Mouse (Mus musculus): ENCODE measurements at regions not wholly inside any gene's neighbourhood (a gene's known extent, or its start where the extent isn't known, plus 50 kb on each side); places are given as distances from the start of the nearest gene placed in this dataset.

DNA sequence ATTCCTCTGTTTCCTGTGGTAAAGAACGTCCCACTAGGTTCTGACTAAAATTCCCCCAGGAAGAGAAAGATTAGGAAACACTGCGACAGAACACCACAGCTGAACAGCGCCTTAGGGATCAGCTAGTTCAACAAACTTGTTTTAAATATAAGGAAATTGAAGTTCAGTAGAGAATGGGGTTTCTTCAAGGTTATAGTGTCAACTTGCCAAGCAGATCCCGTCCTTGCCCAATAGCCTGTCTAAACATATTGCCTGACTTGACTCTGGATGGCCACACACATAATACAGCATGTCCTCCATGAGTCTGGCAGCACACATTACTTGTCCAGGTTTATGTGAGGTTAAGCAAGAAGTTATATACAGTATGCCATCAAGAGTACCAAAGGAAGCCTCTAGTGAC lies 135.4 kb upstream of the Bcl6 start:
- no peaks in the 10 kb centered on the region for H3K9me3 ChIP-seq (ENCODE audit: control insufficient read depth, low read length)
- H3K4me1 ChIP-seq (replicated peaks; ENCODE audit: control insufficient read depth, insufficient read depth): no peaks in the 10 kb centered on the region
- no peaks in the 10 kb centered on the region for H3K27me3 ChIP-seq (ENCODE audit: control insufficient read depth, insufficient read depth, low read length)
- no peak overlapping the region for H3K9ac ChIP-seq (ENCODE audit: low read length)
- H3K4me3 ChIP-seq (ENCODE audit: low read depth, low read length): no peak overlapping the region
- TF ChIP-seq EP300 (optimal IDR thresholded peaks at IDR 0.05) (no peak), CTCF (IDR thresholded peaks at IDR 0.05; ENCODE audit: low read depth) (no peak)
- 64% methylated on average over 4 of the region's 4 CpGs for WGBS
- H3K27ac ChIP-seq (replicated peaks): no peak overlapping the region
- no peak for DNase-seq (ENCODE audit: low spot score)
- no peak for ATAC-seq (ENCODE audit: low FRiP score, low TSS enrichment)
- no peak overlapping the region for H3K4me2 ChIP-seq (replicated peaks; ENCODE audit: low read depth)
- H3K36me3 ChIP-seq (ENCODE audit: control insufficient read depth, insufficient read depth, low read length): no peaks in the 10 kb centered on the region

DNA sequence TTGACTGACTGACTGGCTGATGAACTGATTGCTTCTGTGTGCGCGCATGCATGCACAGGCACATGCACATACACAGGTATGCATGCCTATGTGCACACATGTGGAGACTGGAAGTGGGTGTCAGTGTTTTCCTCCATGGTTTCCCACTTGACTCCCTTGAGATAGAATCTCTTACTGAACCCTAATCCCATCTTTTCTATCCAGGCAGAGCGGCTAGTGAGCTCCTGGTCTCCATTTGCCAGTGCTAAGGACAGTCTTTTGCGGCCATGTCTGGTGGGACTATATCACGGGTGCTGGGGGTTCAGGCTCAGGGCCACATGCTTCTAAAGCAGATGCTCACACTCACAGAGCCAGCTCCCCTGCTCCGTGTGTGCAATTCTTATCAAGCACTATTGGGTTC lies 133.0 kb upstream of the Bcl6 start:
- ATAC-seq (ENCODE audit: low FRiP score, low TSS enrichment): no peak
- Histone ChIP-seq H3K27ac (replicated peaks) (no peak overlapping the region), H3K36me3 (ENCODE audit: control insufficient read depth, insufficient read depth, low read length) (no peaks in the 10 kb centered on the region), H3K4me3 (ENCODE audit: low read depth, low read length) (no peak overlapping the region), H3K4me1 (replicated peaks; ENCODE audit: control insufficient read depth, insufficient read depth) (no peaks in the 10 kb centered on the region), H3K9ac (ENCODE audit: low read length) (no peak overlapping the region), H3K9me3 (ENCODE audit: control insufficient read depth, low read length) (no peaks in the 10 kb centered on the region), H3K4me2 (replicated peaks; ENCODE audit: low read depth) (no peak overlapping the region), H3K27me3 (ENCODE audit: control insufficient read depth, insufficient read depth, low read length) (no peaks in the 10 kb centered on the region)
- TF ChIP-seq EP300 (optimal IDR thresholded peaks at IDR 0.05) (no peak), CTCF (IDR thresholded peaks at IDR 0.05; ENCODE audit: low read depth) (no peak)
- no peak for DNase-seq (ENCODE audit: low spot score)
- WGBS: 94% methylated on average over 6 of the region's 6 CpGs

DNA sequence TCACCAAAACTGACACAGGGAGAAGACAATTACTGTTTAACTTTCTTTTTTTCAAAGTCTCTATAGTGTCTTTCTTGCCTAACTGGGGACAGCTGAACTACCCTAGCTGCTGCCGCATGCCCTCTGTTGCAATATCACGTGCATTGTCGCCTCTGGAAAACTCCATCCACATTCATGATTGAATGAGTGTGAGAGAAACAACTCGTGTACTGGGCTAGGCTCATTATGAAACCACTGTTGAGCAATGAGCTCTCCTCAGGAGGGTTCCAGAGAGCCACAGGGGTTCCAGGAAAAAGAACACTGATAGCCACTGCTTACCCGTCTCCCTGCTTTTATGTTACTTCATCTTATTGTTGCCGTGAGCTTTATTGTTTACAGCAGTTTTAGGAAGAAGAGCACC lies 132.2 kb upstream of the Bcl6 start:
- ATAC-seq (ENCODE audit: low FRiP score, low TSS enrichment) (no peak), DNase-seq (ENCODE audit: low spot score) (no peak)

DNA sequence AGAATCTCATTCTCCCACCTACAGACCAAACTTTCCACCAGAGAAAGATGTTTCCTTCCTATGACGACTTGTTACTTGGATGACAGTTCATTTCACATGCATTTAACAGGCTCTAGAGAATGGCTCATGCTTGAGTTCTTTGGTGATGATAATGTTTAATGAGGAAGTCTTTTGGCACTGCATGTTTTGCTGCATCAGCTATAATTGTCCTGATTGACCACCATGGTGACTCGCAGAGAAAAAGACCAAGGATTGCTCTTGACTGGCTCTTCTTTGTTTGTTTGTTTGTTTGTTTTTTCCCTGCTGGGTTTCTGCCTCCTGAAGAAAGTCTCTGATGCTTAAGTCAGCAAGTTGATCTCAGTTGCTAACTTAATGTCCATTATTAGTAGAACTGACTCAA lies 129.8 kb upstream of the Bcl6 start:
- no peak overlapping the region for H3K27ac ChIP-seq (replicated peaks)
- no peaks in the 10 kb centered on the region for H3K9me3 ChIP-seq (ENCODE audit: control insufficient read depth, low read length)
- no peaks in the 10 kb centered on the region for H3K4me1 ChIP-seq (replicated peaks; ENCODE audit: control insufficient read depth, insufficient read depth)
- TF ChIP-seq CTCF (IDR thresholded peaks at IDR 0.05; ENCODE audit: low read depth) (no peak), EP300 (optimal IDR thresholded peaks at IDR 0.05) (no peak)
- no peaks in the 10 kb centered on the region for H3K36me3 ChIP-seq (ENCODE audit: control insufficient read depth, insufficient read depth, low read length)
- ATAC-seq (ENCODE audit: low FRiP score, low TSS enrichment) (no peak), DNase-seq (ENCODE audit: low spot score) (no peak)
- 78% methylated on average over 2 of the region's 2 CpGs for WGBS
- H3K9ac ChIP-seq (ENCODE audit: low read length): no peak overlapping the region
- no peaks in the 10 kb centered on the region for H3K27me3 ChIP-seq (ENCODE audit: control insufficient read depth, insufficient read depth, low read length)
- no peak overlapping the region for H3K4me2 ChIP-seq (replicated peaks; ENCODE audit: low read depth)
- H3K4me3 ChIP-seq (ENCODE audit: low read depth, low read length): no peak overlapping the region

More for the DNA sequence above, 132.2 kb upstream of the Bcl6 start:
- no peaks in the 10 kb centered on the region for H3K9me3 ChIP-seq (ENCODE audit: control insufficient read depth, low read length)
- H3K4me1 ChIP-seq (replicated peaks; ENCODE audit: control insufficient read depth, insufficient read depth): no peaks in the 10 kb centered on the region
- H3K4me3 ChIP-seq (ENCODE audit: low read depth, low read length): no peak overlapping the region
- H3K4me2 ChIP-seq (replicated peaks; ENCODE audit: low read depth): no peak overlapping the region
- no peak overlapping the region for H3K9ac ChIP-seq (ENCODE audit: low read length)
- H3K27ac ChIP-seq (replicated peaks): no peak overlapping the region
- TF ChIP-seq CTCF (IDR thresholded peaks at IDR 0.05; ENCODE audit: low read depth) (no peak), EP300 (optimal IDR thresholded peaks at IDR 0.05) (no peak)
- H3K27me3 ChIP-seq (ENCODE audit: control insufficient read depth, insufficient read depth, low read length): no peaks in the 10 kb centered on the region
- 71% methylated on average over 6 of the region's 6 CpGs for WGBS
- no peaks in the 10 kb centered on the region for H3K36me3 ChIP-seq (ENCODE audit: control insufficient read depth, insufficient read depth, low read length)

DNA sequence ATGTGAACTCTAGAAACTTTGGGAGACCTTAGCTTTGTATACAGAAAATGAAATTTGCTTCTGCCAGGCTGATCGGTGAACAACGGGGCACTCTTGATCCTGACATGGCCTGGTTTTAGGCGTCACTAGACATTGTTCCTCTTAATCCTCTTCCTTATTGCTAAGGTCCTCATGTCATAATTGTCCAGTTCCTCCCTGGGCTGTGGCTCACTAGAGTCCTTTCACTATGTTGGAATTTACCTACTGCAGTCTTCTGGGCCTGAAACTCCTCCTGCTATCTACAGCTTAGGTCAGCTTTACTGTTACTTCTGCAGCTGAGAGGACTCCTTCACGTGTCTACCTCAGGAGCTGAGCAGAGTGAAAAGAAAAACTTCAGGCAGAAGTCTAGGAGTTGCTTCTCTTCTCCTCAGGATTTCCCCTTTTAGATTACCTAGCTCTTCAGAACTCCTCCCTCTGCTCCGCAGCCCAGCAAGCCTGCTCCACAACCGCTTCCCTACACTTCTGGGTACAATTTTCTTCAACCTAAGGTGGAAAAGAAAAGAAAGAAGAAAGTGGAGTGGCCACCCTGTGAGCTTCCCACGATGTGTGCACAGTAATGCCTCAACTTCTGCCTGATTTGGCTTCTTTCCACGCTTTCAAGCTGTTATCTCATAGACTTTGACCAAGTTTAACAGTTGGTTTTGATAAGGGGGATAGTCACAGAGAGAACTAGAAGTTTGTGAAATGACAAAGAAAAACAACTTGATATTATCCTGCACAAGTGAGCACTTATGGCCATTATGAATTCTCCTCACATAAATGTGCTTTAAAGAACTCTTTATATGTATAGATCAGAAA lies 114.4 kb upstream of the Bcl6 start:
- Histone ChIP-seq H3K9me3 (ENCODE audit: control insufficient read depth, low read length) (no peaks in the 10 kb centered on the region), H3K27ac (replicated peaks) (peak overlapping the region; percentile 58; the same call in 1 of the 2 replicates), H3K4me3 (ENCODE audit: low read depth, low read length) (no peak overlapping the region), H3K4me1 (replicated peaks; ENCODE audit: control insufficient read depth, insufficient read depth) (no peaks in the 10 kb centered on the region), H3K36me3 (ENCODE audit: control insufficient read depth, insufficient read depth, low read length) (no peaks in the 10 kb centered on the region), H3K27me3 (ENCODE audit: control insufficient read depth, insufficient read depth, low read length) (no peaks in the 10 kb centered on the region), H3K9ac (ENCODE audit: low read length) (no peak overlapping the region), H3K4me2 (replicated peaks; ENCODE audit: low read depth) (no peak overlapping the region)
- 64% methylated on average over 8 of the region's 8 CpGs for WGBS
- peak; percentile 36 for DNase-seq (ENCODE audit: low spot score)
- peak; percentile 87; the same call in 1 of the 2 replicates for ATAC-seq (ENCODE audit: low FRiP score, low TSS enrichment)
- TF ChIP-seq CTCF (IDR thresholded peaks at IDR 0.05; ENCODE audit: low read depth): no peak
- TF ChIP-seq EP300 (optimal IDR thresholded peaks at IDR 0.05): no peak

DNA sequence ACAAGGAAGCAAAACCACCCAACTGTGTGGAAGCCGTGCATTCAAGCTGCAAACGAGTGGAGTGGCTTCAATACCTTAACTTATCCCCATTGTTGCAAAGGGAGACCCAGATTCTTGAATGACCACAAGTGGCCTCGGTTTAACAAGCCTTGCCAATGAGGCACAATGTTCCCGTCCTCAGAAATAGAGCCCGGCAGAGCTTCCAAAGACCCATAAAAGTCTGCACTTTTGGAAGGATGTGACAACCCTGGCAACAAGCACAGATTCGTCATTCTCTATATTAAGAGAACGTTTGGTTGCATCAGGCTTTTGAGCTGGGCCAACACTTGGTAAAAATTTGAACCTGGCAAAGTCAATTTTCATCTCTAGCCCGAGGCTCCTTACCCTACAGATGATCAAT lies 108.9 kb upstream of the Bcl6 start:
- WGBS: 84% methylated on average over 8 of the region's 8 CpGs
- H3K4me1 ChIP-seq (replicated peaks; ENCODE audit: control insufficient read depth, insufficient read depth): no peaks in the 10 kb centered on the region
- H3K36me3 ChIP-seq (ENCODE audit: control insufficient read depth, insufficient read depth, low read length): no peaks in the 10 kb centered on the region
- no peaks in the 10 kb centered on the region for H3K9me3 ChIP-seq (ENCODE audit: control insufficient read depth, low read length)
- no peak overlapping the region for H3K4me2 ChIP-seq (replicated peaks; ENCODE audit: low read depth)
- TF ChIP-seq CTCF (IDR thresholded peaks at IDR 0.05; ENCODE audit: low read depth): no peak
- no peak for TF ChIP-seq EP300 (optimal IDR thresholded peaks at IDR 0.05)
- no peak overlapping the region for H3K4me3 ChIP-seq (ENCODE audit: low read depth, low read length)
- no peak for DNase-seq (ENCODE audit: low spot score)
- no peaks in the 10 kb centered on the region for H3K27me3 ChIP-seq (ENCODE audit: control insufficient read depth, insufficient read depth, low read length)
- no peak for ATAC-seq (ENCODE audit: low FRiP score, low TSS enrichment)
- no peak overlapping the region for H3K9ac ChIP-seq (ENCODE audit: low read length)
- H3K27ac ChIP-seq (replicated peaks): no peak overlapping the region

Data from stomach, postnatal 0 days (tissue).